8 mouse cellular contexts compared by ENCODE assay signal in the genomic region with DNA sequence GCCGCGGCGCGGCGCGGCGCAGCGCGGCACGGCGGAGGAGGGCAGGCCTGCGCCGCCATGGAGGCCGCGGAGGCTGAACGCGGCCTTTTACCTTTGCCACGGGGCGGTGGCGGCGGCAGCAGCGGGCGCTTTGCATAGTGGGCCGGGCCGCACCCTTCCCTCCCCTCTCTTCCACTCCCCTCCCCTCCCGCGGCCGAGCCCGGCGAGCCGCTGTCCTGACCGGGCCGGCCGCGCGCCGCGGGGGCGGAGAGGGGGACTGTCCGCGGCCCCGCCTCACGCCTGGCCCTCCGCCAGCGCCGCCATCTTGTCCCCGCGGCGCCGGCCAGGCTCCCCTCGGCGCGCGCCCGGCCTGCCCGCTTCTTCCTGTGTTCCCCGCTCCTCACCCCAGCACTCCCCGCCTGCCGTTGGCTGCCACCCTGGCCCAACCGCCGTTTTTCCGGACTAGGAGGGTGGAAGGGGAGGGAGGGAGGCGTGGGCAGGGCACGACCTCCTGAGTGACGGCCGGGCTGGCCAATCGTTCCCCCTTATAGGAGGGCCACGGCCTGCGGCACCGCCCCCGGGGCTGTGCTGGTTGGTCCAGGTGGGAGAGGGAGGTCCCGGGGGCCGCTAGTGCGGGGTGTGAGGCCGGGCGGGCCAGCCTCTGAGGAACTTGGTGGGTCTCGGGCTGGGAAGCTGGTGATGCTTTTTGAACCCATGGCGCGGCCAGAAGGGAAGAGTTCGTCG. TPM values are rescaled to one million over a fixed set of nuclear protein-coding genes. Genes with fewer than 3 reads are reported as not detected.
DNase-seq lines count a peak whose midpoint lies in the region; ATAC-seq lines count a peak whose summit lies in the region.

No protein-coding gene starts in this region.

- ATAC-seq in megakaryocyte progenitor cell, adult 5-6 weeks (replicated peaks; ENCODE audit: poor library complexity) = peak; percentile 87

- peak; percentile 99 for DNase-seq in adipocyte (ENCODE audit: low spot score)
- DNase-seq in embryo, embryonic 10 days (ENCODE audit: low spot score) = peak; percentile 98
- DNase-seq in gastrocnemius, postnatal 10 days = peak; percentile 100
- DNase-seq in induced T-regulatory cell, adult 2 months (ENCODE audit: low read depth) = peak; percentile 100
- peak; percentile 96 to 100 for DNase-seq in left cerebral cortex, adult 9 months (ENCODE audit: low spot score in 2 of 2)
- peak; percentile 100 for DNase-seq in right cerebral cortex, postnatal 14 days
- DNase-seq in urinary bladder, postnatal 36 days (ENCODE audit: low spot score in 2 of 2) = peak; percentile 100

RNA-seq across cellular contexts. Expression of a gene that starts 0.7 kb away (rescaled TPM):
- 10 to 100 TPM; 27.5 to 32.6 TPM for total RNA-seq in gastrocnemius, postnatal 10 days (2021)
- 40.3 and 47.7 TPM in 2 replicates for total RNA-seq in megakaryocyte progenitor cell, adult 5-6 weeks (2015)
- total RNA-seq in megakaryocyte progenitor cell, adult 5-6 weeks (2017) = 40.0 and 48.5 TPM in 2 replicates

Comparison
In these comparisons a context has a peak if more than half of its experiments do, and no peak if none do; other contexts are left out.
1. Peak in every context shown above with its lines: DNase-seq and ATAC-seq.